Mouse (Mus musculus) spleen, embryonic (tissue): ENCODE measurements around the gene Rps27rt.
"Not testable (repeated sequence)": the region's sequence is repeated elsewhere in the genome, so short reads cannot be mapped to it uniquely, and the experiment has no call there.

Source experiments
- CTCF ChIA-PET: fragments of 350-600 bp; sonication (Branson Sonifier 250); formaldehyde crosslinking; loops from one replicate; lab custom pipeline; 2022; lab: Charles Lee

The Rps27rt gene

GRCm38 (mm10) chr9:114986361-114986760, 3.8 kb upstream of the Rps27rt start:
- CTCF ChIA-PET, result no interaction called here

GRCm38 (mm10) chr9:114985741-114986140, 3.2 kb upstream of the Rps27rt start:
- CTCF ChIA-PET, result no interaction called here

- CTCF ChIA-PET, result no interaction called here
Measured at GRCm38 (mm10) chr9:114979969-114980368, 2.6 kb downstream of the Rps27rt start.

- CTCF ChIA-PET, result no interaction called here
Measured at GRCm38 (mm10) chr9:114978281-114979111, 4.0 kb downstream of the Rps27rt start, which contains the start of gene Osbpl10. Osbpl10 (plus strand) TSS chr9:114978569.

GRCm38 (mm10) chr9:114977461-114978280, 4.9 kb downstream of the Rps27rt start:
- CTCF ChIA-PET, result no interaction called here

- CTCF ChIA-PET, result not testable (repeated sequence)
Measured at GRCm38 (mm10) chr9:114966286-114966685, 16.3 kb downstream of the Rps27rt start.

- CTCF ChIA-PET, result no interaction called here
Measured at GRCm38 (mm10) chr9:114964093-114964492, 18.4 kb downstream of the Rps27rt start.

GRCm38 (mm10) chr9:114960844-114961243, 21.7 kb downstream of the Rps27rt start:
- CTCF ChIA-PET, result no interaction called here

GRCm38 (mm10) chr9:114960043-114960789, 22.3 kb downstream of the Rps27rt start:
- CTCF ChIA-PET, result no interaction called here

- CTCF ChIA-PET, result interaction anchor here (1.1 kb wide), 1 partner anchor 162 kb away, joined by 3 read pairs; no protein-coding TSS in a partner anchor
Measured at GRCm38 (mm10) chr9:114956945-114957344, 25.6 kb downstream of the Rps27rt start.

GRCm38 (mm10) chr9:114955340-114955739, 27.2 kb downstream of the Rps27rt start:
- CTCF ChIA-PET, result no interaction called here

- CTCF ChIA-PET, result no interaction called here
Measured at GRCm38 (mm10) chr9:114952866-114953265, 29.7 kb downstream of the Rps27rt start.

GRCm38 (mm10) chr9:114948395-114948794, 34.1 kb downstream of the Rps27rt start:
- CTCF ChIA-PET, result interaction anchor here (0.5 kb wide), 2 partner anchors 9 to 60 kb away, joined by 3 to 4 read pairs; no protein-coding TSS in a partner anchor

- CTCF ChIA-PET, result no interaction called here
Measured at GRCm38 (mm10) chr9:114945576-114945975, 37.0 kb downstream of the Rps27rt start.

- CTCF ChIA-PET, result no interaction called here
Measured at GRCm38 (mm10) chr9:114944642-114945041, 37.9 kb downstream of the Rps27rt start.

- CTCF ChIA-PET, result interaction anchor here (0.5 kb wide), 1 partner anchor 12 kb away, joined by 7 read pairs; no protein-coding TSS in a partner anchor
Measured at GRCm38 (mm10) chr9:114936687-114937086, 45.9 kb downstream of the Rps27rt start.

- CTCF ChIA-PET, result interaction anchor here (1.0 kb wide), 1 partner anchor 28 kb away, joined by 5 read pairs; no protein-coding TSS in a partner anchor
Measured at GRCm38 (mm10) chr9:114935321-114935720, 47.2 kb downstream of the Rps27rt start.

- CTCF ChIA-PET, result interaction anchor here (0.8 kb wide), 1 partner anchor 189 kb away, joined by 3 read pairs; no protein-coding TSS in a partner anchor
Measured at GRCm38 (mm10) chr9:114934231-114934630, 48.3 kb downstream of the Rps27rt start.

- CTCF ChIA-PET, result interaction anchor here (0.8 kb wide), 1 partner anchor 189 kb away, joined by 3 read pairs; no protein-coding TSS in a partner anchor
Measured at GRCm38 (mm10) chr9:114933723-114934171, 48.8 kb downstream of the Rps27rt start, which contains the start of gene Gpd1l. Gpd1l (minus strand) TSS chr9:114933987.

GRCm38 (mm10) chr9:114933037-114933722, 49.4 kb downstream of the Rps27rt start:
- CTCF ChIA-PET, result no interaction called here
